Mouse (Mus musculus) right cerebral cortex, postnatal 25 days (tissue): ENCODE measurements around the gene Map3k7cl.

ENCODE experiments used
- DNase-seq: peaks from one replicate; pipeline ENCODE4 v3.0.0; 2022

Gene Map3k7cl

GRCm38 (mm10) chr16:87552907-87553691 is at the start of gene Map3k7cl:
TSS of gene Map3k7cl (plus strand) at chr16:87553330.
- no peak for DNase-seq

- DNase-seq, result no peak
Measured at GRCm38 (mm10) chr16:87511706-87512105, 41.4 kb upstream of the Map3k7cl start.

- no peak for DNase-seq
Measured at GRCm38 (mm10) chr16:87512331-87512730, 40.8 kb upstream of the Map3k7cl start.

- DNase-seq, result no peak
Measured at GRCm38 (mm10) chr16:87524228-87524627, 28.9 kb upstream of the Map3k7cl start.

- no peak for DNase-seq
Measured at GRCm38 (mm10) chr16:87527553-87528249, 25.4 kb upstream of the Map3k7cl start.

GRCm38 (mm10) chr16:87528755-87529154 is 24.4 kb upstream of the Map3k7cl start:
- DNase-seq, result no peak

GRCm38 (mm10) chr16:87548348-87548747 is 4.8 kb upstream of the Map3k7cl start:
- DNase-seq, result no peak

- DNase-seq, result no peak
Measured at GRCm38 (mm10) chr16:87556320-87556719, 3.2 kb downstream of the Map3k7cl start.

- no peak for DNase-seq
Measured at GRCm38 (mm10) chr16:87561501-87561900, 8.4 kb downstream of the Map3k7cl start.

- DNase-seq, result peak; percentile 48
Measured at GRCm38 (mm10) chr16:87563524-87563923, 10.4 kb downstream of the Map3k7cl start.

- DNase-seq, result no peak
Measured at GRCm38 (mm10) chr16:87564564-87564963, 11.4 kb downstream of the Map3k7cl start.

- DNase-seq, result peak; percentile 60
Measured at GRCm38 (mm10) chr16:87567572-87567971, 14.4 kb downstream of the Map3k7cl start.

GRCm38 (mm10) chr16:87568241-87568640 is 15.1 kb downstream of the Map3k7cl start:
- DNase-seq, result no peak

GRCm38 (mm10) chr16:87569576-87570105 is 16.5 kb downstream of the Map3k7cl start:
- peak; percentile 19 for DNase-seq

- no peak for DNase-seq
Measured at GRCm38 (mm10) chr16:87570334-87570733, 17.2 kb downstream of the Map3k7cl start.

GRCm38 (mm10) chr16:87573409-87573808 is 20.3 kb downstream of the Map3k7cl start:
- DNase-seq, result no peak

- no peak for DNase-seq
Measured at GRCm38 (mm10) chr16:87574160-87574559, 21.0 kb downstream of the Map3k7cl start.

- DNase-seq, result no peak
Measured at GRCm38 (mm10) chr16:87575600-87575999, 22.5 kb downstream of the Map3k7cl start.

GRCm38 (mm10) chr16:87578881-87579280 is 25.8 kb downstream of the Map3k7cl start:
- no peak for DNase-seq

- DNase-seq, result no peak
Measured at GRCm38 (mm10) chr16:87579462-87579861, 26.3 kb downstream of the Map3k7cl start.

- DNase-seq, result no peak
Measured at GRCm38 (mm10) chr16:87582776-87583175, 29.6 kb downstream of the Map3k7cl start.

- no peak for DNase-seq
Measured at GRCm38 (mm10) chr16:87584618-87585017, 31.5 kb downstream of the Map3k7cl start.

- no peak for DNase-seq
Measured at GRCm38 (mm10) chr16:87585548-87586262, 32.6 kb downstream of the Map3k7cl start.
